Mouse (Mus musculus) CH12F3 (cell line): ENCODE measurements around the gene Gm33543.

Experiments
- in situ Hi-C: fragments of 300-500 bp; cut with MboI; formaldehyde crosslinking; loops from 2 replicates; pipeline ENCODE4 v1.14.3; 2020; ENCODE audit warnings: low sequenced_read_pairs

Gm33543 gene

GRCm38 (mm10) chr10:95779801-95780385, 62.8 kb downstream of the Gm33543 start:
- in situ Hi-C loops: no loop called here

DNA sequence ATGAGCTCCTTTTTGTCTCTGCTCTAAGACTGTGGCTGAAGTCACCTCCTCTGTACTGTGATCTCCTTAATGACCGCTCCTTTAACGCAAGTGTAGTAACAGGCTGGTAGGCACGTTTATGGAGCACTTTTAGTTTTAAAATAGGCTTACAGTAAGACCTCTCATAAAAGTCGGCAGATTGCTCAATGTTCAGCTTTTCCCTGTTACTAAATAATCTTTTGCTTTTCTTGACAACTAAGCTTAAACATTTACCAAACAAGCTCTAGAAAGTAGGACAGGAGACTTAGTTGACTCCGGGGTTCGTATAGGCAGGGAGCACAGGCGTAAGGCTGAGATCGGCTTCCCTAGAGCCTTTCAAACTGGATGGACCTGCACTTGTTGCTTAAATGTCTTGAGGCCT, 64.1 kb downstream of the Gm33543 start:
- in situ Hi-C loops: no loop called here

GRCm38 (mm10) chr10:95777701-95778320, 64.9 kb downstream of the Gm33543 start:
- in situ Hi-C loops: no loop called here

DNA sequence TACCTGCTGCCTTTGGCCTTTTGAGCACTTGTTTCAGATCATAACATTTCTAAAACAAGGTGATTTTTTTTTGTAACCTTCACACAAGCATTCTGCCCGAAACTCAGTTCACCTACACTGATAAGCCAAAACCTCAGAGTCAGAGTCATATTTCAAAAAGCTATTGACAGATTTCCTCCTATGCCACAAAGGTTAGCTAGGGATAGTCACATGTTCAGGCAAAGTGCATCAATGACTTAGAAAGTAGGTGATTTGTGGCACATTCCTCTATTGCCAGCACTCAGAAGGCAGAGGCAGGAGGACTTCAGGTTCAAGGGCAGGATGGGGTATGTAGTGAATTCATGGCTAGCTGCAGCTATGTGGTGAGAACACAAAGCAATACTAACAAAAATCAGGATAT, 65.7 kb downstream of the Gm33543 start:
- in situ Hi-C loops: no loop called here

- in situ Hi-C loops: no loop called here
These were observed 67.9 kb downstream of the Gm33543 start for GRCm38 (mm10) chr10:95774856-95775255.

- in situ Hi-C loops: no loop called here
These were observed 68.6 kb downstream of the Gm33543 start for GRCm38 (mm10) chr10:95774001-95774628.
